Mouse (Mus musculus) CH12.LX (cell line): ENCODE measurements at regions not wholly inside any gene's neighbourhood (a gene's known extent, or its start where the extent isn't known, plus 50 kb on each side); places are given as distances from the start of the nearest gene placed in this dataset.

ENCODE experiments used
- DNase-seq: peaks from one replicate; pipeline ENCODE4 v3.0.0-alpha.2; 2013; ENCODE audit errors: extremely low read depth
- H3K27ac ChIP-seq: 2 replicates; pipeline ENCODE4 v1.5.1; 2012; ENCODE audit warnings: low read depth, mild to moderate bottlenecking, control low read depth, moderate library complexity; ENCODE audit not compliant: insufficient read depth
- H3K27me3 ChIP-seq: replicated peaks from 2 replicates; pipeline ENCODE3; 2012; ENCODE audit warnings: inconsistent platforms
- H3K36me3 ChIP-seq, 2 experiments: replicated peaks in 1 of 2; 2 replicates each; pipeline versions ENCODE3 to v1.6.1; 2012; ENCODE audit warnings: inconsistent platforms in 1 of 2, low read length in 1 of 2, mild to moderate bottlenecking in 1 of 2, mixed read lengths in 1 of 2, moderate library complexity in 1 of 2; ENCODE audit not compliant: control insufficient read depth in 1 of 2, insufficient read depth in 1 of 2
- H3K4me1 ChIP-seq, 2 experiments: 2 replicates each; pipeline ENCODE4 v1.6.1; 2012; ENCODE audit warnings: inconsistent platforms in 1 of 2, moderate library complexity in 1 of 2; ENCODE audit not compliant: insufficient read depth in 2 of 2, control insufficient read depth in 1 of 2
- H3K4me2 ChIP-seq: 2 replicates; pipeline ENCODE4 v1.6.1; 2012; ENCODE audit warnings: low read depth, mild to moderate bottlenecking, control low read depth; ENCODE audit not compliant: poor library complexity, insufficient read depth, severe bottlenecking
- H3K4me3 ChIP-seq, 3 experiments: fragments of 150-350 bp in 1 of 3; sonication (generic) in 1 of 3; replicated peaks in 1 of 3; 2 replicates each; pipeline versions ENCODE3 to v1.5.1; 2011 to 2012; ENCODE audit warnings: low read depth in 2 of 3, low read length in 2 of 3, mild to moderate bottlenecking in 2 of 3, moderate library complexity in 2 of 3, control low read depth in 1 of 3, improper control_type of control experiment in 1 of 3, inconsistent platforms in 1 of 3, mixed read lengths in 1 of 3; ENCODE audit not compliant: poor library complexity in 1 of 3
- H3K79me2 ChIP-seq: replicated peaks from 2 replicates; pipeline ENCODE4 v1.6.1; 2012; ENCODE audit warnings: mild to moderate bottlenecking, moderate library complexity; ENCODE audit not compliant: control insufficient read depth, poor library complexity, insufficient read depth, severe bottlenecking; ENCODE audit errors: extremely low read depth
- H3K9ac ChIP-seq: 2 replicates; pipeline ENCODE4 v1.6.1; 2012; ENCODE audit warnings: low read depth, mild to moderate bottlenecking, control low read depth, moderate library complexity; ENCODE audit not compliant: insufficient read depth
- H3K9me3 ChIP-seq: replicated peaks from 2 replicates; pipeline ENCODE3; 2012; ENCODE audit warnings: low read length, inconsistent platforms, mixed read lengths
- BHLHE40 ChIP-seq: IDR thresholded peaks from 2 replicates; pipeline ENCODE4 v1.6.1; 2011; ENCODE audit warnings: mild to moderate bottlenecking, low read depth, low read length, improper control_type of control experiment
- CHD2 ChIP-seq: IDR thresholded peaks from 2 replicates; pipeline ENCODE4 v1.6.1; 2011; ENCODE audit warnings: low read length, improper control_type of control experiment
- E2F4 ChIP-seq: IDR thresholded peaks from 2 replicates; pipeline ENCODE4 v1.6.1; 2011; ENCODE audit warnings: low read depth, low read length, improper control_type of control experiment; ENCODE audit not compliant: insufficient replicate concordance
- ELF1 ChIP-seq: IDR thresholded peaks from 2 replicates; pipeline ENCODE4 v1.6.1; 2014; ENCODE audit warnings: low read depth, mild to moderate bottlenecking, inconsistent platforms, low read length, improper control_type of control experiment
- EP300 ChIP-seq: IDR thresholded peaks from 2 replicates; pipeline ENCODE4 v1.6.1; 2011; ENCODE audit warnings: low read length, improper control_type of control experiment
- GABPA ChIP-seq: IDR thresholded peaks from 2 replicates; pipeline ENCODE4 v1.6.1; 2012; ENCODE audit warnings: low read depth, low read length, improper control_type of control experiment, inconsistent platforms; ENCODE audit not compliant: insufficient replicate concordance
- IRF4 ChIP-seq: IDR thresholded peaks from 2 replicates; pipeline ENCODE4 v1.6.1; 2014; ENCODE audit warnings: low read depth, mild to moderate bottlenecking, inconsistent platforms, low read length, improper control_type of control experiment
- JUN ChIP-seq: IDR thresholded peaks from 2 replicates; pipeline ENCODE4 v1.6.1; 2011; ENCODE audit warnings: low read depth, mild to moderate bottlenecking, low read length, improper control_type of control experiment, moderate library complexity; ENCODE audit not compliant: insufficient read depth
- KAT2A ChIP-seq: IDR thresholded peaks from 2 replicates; pipeline ENCODE4 v1.6.1; 2012; ENCODE audit warnings: low read length, improper control_type of control experiment, inconsistent platforms; ENCODE audit not compliant: insufficient replicate concordance
- MAFK ChIP-seq: IDR thresholded peaks from 2 replicates; pipeline ENCODE4 v1.6.1; 2011; ENCODE audit warnings: low read length, improper control_type of control experiment; ENCODE audit not compliant: insufficient replicate concordance
- MAZ ChIP-seq: IDR thresholded peaks from 2 replicates; pipeline ENCODE4 v1.6.1; 2012; ENCODE audit warnings: low read depth, mild to moderate bottlenecking, inconsistent platforms, low read length, improper control_type of control experiment, moderate library complexity
- MXI1 ChIP-seq: IDR thresholded peaks from 2 replicates; pipeline ENCODE4 v1.6.1; 2011; ENCODE audit warnings: mild to moderate bottlenecking, low read depth, low read length, improper control_type of control experiment
- PAX5 ChIP-seq: IDR thresholded peaks from 2 replicates; pipeline ENCODE4 v1.6.1; 2012; ENCODE audit warnings: low read length, inconsistent platforms, mixed read lengths
- POLR2A ChIP-seq: IDR thresholded peaks from 2 replicates; pipeline ENCODE4 v1.6.1; 2011; ENCODE audit warnings: low read depth, mild to moderate bottlenecking, improper control_type of control experiment, low read length
- POLR2AphosphoS2 ChIP-seq: IDR thresholded peaks from 2 replicates; pipeline ENCODE4 v1.6.1; 2011; ENCODE audit warnings: low read depth, low read length, improper control_type of control experiment
- RAD21 ChIP-seq: IDR thresholded peaks from 2 replicates; pipeline ENCODE4 v1.6.1; 2011; ENCODE audit warnings: low read depth, mild to moderate bottlenecking, low read length, improper control_type of control experiment, moderate library complexity
- RCOR1 ChIP-seq: conservative IDR thresholded peaks from 2 replicates; pipeline ENCODE4 v1.6.1; 2012; ENCODE audit warnings: low read depth, mild to moderate bottlenecking, inconsistent platforms, low read length, improper control_type of control experiment
- SMC3 ChIP-seq: IDR thresholded peaks from 2 replicates; pipeline ENCODE4 v1.6.1; 2011; ENCODE audit warnings: low read depth, low read length, improper control_type of control experiment
- UBTF ChIP-seq: IDR thresholded peaks from 2 replicates; pipeline ENCODE4 v1.6.1; 2012; ENCODE audit warnings: low read depth, mild to moderate bottlenecking, inconsistent platforms, low read length, improper control_type of control experiment, moderate library complexity
- USF1 ChIP-seq: IDR thresholded peaks from 2 replicates; pipeline ENCODE4 v1.6.1; 2014; ENCODE audit warnings: low read depth, mild to moderate bottlenecking, inconsistent platforms, low read length, improper control_type of control experiment
- ZKSCAN1 ChIP-seq: IDR thresholded peaks from 2 replicates; pipeline ENCODE4 v1.6.1; 2012; ENCODE audit warnings: low read depth, inconsistent platforms, low read length, improper control_type of control experiment, borderline replicate concordance
- ZMIZ1 ChIP-seq: IDR thresholded peaks from 2 replicates; pipeline ENCODE4 v1.6.1; 2012; ENCODE audit warnings: low read depth, mild to moderate bottlenecking, inconsistent platforms, low read length, improper control_type of control experiment
- ZNF384 ChIP-seq: IDR thresholded peaks from 2 replicates; pipeline ENCODE4 v1.6.1; 2012; ENCODE audit warnings: low read depth, low read length, improper control_type of control experiment, inconsistent platforms
- dilution Hi-C: fragments of 300-500 bp; cut with MboI; formaldehyde crosslinking; loops from 2 replicates; pipeline ENCODE4 v1.14.3; 2020; ENCODE audit warnings: low sequenced_read_pairs; ENCODE audit not compliant: extremely low pct_unique_long_range_greater_than_20kb, extremely low pct_ligation_motif_present
- in situ Hi-C: fragments of 300-500 bp; cut with MboI; formaldehyde crosslinking; loops from 3 replicates; pipeline ENCODE4 v1.14.3; 2019; ENCODE audit warnings: low sequenced_read_pairs, low pct_ligation_motif_present, low pct_unique_long_range_greater_than_20kb, mixed read lengths

DNA sequence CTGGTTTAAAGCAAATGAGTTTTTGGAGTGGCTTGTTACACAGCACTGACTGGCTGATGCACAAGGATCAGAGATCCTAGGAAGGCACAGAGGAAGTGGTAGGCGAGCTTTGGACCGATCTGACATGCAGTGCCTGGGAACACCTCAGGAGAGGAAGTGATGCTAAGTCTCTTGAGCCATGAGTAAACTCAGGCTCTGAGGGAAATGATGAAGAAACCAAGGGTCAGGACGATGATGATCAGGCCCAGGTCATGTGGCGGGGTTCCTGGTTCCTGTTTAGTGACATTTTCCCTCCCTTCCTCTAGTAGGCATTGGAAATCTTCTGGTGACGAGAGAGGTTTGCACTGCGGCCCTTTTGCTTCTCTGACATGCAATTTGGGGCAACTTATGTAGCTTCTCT lies 208.7 kb downstream of the 4933412E24Rik start:
- no peak overlapping the region for H3K9ac ChIP-seq
- no peaks in the 10 kb centered on the region for H3K27me3 ChIP-seq
- no peaks in the 10 kb centered on the region for H3K79me2 ChIP-seq
- no peaks in the 10 kb centered on the region for H3K36me3 ChIP-seq
- dilution Hi-C loops: no loop called here
- no peak overlapping the region for H3K27ac ChIP-seq
- no peak overlapping the region for H3K4me3 ChIP-seq
- DNase-seq: no peak
- no peak for TF ChIP-seq MAZ
- no peak for TF ChIP-seq ZNF384
- no peak for TF ChIP-seq SMC3
- TF ChIP-seq POLR2A: no peak
- TF ChIP-seq MXI1: no peak
- no peak for TF ChIP-seq ZMIZ1
- no peak for TF ChIP-seq UBTF
- no peak for TF ChIP-seq ZKSCAN1
- no peak for TF ChIP-seq MAFK
- no peak for TF ChIP-seq PAX5
- no peak for TF ChIP-seq RCOR1
- TF ChIP-seq KAT2A: no peak
- no peak for TF ChIP-seq JUN
- TF ChIP-seq RAD21: no peak
- TF ChIP-seq IRF4: no peak
- no peak for TF ChIP-seq ELF1
- TF ChIP-seq EP300: no peak
- TF ChIP-seq USF1: no peak
- in situ Hi-C loops: no loop called here
- peaks cover 5% of the 10 kb centered on the region for H3K9me3 ChIP-seq
- peaks cover 13 to 45% of the 10 kb centered on the region in 2 experiments for H3K4me1 ChIP-seq
- H3K4me2 ChIP-seq: no peak overlapping the region

DNA sequence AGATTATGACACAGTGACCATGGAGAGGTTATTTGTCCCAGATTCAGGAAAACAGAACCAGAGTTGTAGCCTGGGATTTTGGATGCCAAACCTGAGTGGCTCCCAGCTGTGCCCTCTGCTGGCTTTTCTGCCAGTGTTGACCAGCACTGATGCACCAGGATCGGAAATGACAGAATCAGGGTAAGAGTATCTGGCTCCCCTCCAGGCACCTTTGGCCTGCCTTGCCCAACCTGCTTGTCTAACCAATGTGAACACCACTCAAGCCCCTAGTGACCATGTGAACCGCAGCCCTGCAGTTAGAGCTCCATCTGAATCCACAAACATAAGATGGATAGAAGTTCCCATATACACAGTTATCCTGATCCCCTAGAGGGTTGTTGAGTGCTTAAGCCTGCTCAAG lies 210.6 kb downstream of the 4933412E24Rik start:
- TF ChIP-seq KAT2A (no peak), GABPA (no peak), POLR2AphosphoS2 (no peak), EP300 (no peak), MXI1 (no peak), BHLHE40 (no peak), CHD2 (no peak), E2F4 (no peak), JUN (no peak), MAZ (no peak)
- in situ Hi-C loops (no loop called here), dilution Hi-C loops (no loop called here)
- H3K4me1 ChIP-seq: peaks cover 10 to 34% of the 10 kb centered on the region in 2 experiments
- H3K27ac ChIP-seq: no peak overlapping the region
- no peaks in the 10 kb centered on the region for H3K79me2 ChIP-seq
- no peak overlapping the region for H3K9ac ChIP-seq
- no peak overlapping the region for H3K4me3 ChIP-seq
- no peak for DNase-seq
- no peak overlapping the region for H3K4me2 ChIP-seq
- no peaks in the 10 kb centered on the region for H3K36me3 ChIP-seq
- no peaks in the 10 kb centered on the region for H3K27me3 ChIP-seq
- H3K9me3 ChIP-seq: peaks cover 5% of the 10 kb centered on the region
